ENCODE assay signal across 19 mouse cellular contexts in the genomic region with DNA sequence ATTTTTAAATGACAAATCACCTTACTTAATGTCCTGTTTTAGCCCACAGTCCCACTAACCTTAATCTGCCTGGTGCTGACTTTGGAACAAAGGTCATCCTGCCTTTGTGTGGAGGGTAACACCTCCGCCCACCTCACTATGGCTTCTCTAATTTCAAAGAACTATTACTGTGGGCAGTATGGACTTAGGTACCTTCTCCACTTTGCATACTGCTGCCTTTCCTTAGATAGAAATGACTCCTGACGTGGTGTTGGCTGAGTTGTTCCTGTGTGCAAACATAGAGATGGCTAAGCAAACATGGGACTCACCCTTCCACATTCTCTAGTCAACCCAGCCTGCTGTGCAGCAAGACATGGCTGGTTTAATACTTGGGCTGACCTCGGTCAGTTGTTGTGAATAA. TPM values are rescaled to one million over a fixed set of nuclear protein-coding genes. Genes with fewer than 3 reads are reported as not detected.
DNase-seq lines count a peak whose midpoint lies in the region; ATAC-seq and TF ChIP-seq lines count a peak whose summit lies in the region.
"Had no signal": no experiment of that assay in that cellular context is flagged by ENCODE, and none has a peak within 500 bp of the region (broad histone marks: within the 10 kb centered on the region; RNA-seq: fewer than 3 reads in every experiment).

No protein-coding gene starts in this region.

- peaks cover 20% of the 10 kb centered on the region for H3K36me3 ChIP-seq in liver, embryonic 13.5 days
- H3K36me3 ChIP-seq in stomach, postnatal 0 days (ENCODE audit: control insufficient read depth, insufficient read depth, low read length) = peaks cover 4% of the 10 kb centered on the region; the same call in 1 of the 2 replicates
- peaks cover 22% of the 10 kb centered on the region for H3K36me3 ChIP-seq in kidney, embryonic 16.5 days (ENCODE audit: insufficient read depth, low read length)

- WGBS in lung, adult 2 months = 63% methylated on average over 3 of the region's 3 CpGs
- 69% methylated on average over 3 of the region's 3 CpGs for WGBS in liver, embryonic 13.5 days (ENCODE audit: insufficient replicate concordance)
- 57% methylated on average over 3 of the region's 3 CpGs for WGBS in stomach, postnatal 0 days
- WGBS in kidney, embryonic 16.5 days = 73% methylated on average over 3 of the region's 3 CpGs

- H3K4me3 ChIP-seq in lung, adult 2 months (replicated peaks; ENCODE audit: extremely low read depth, low read depth, low read length) = no peak overlapping the region
- H3K4me3 ChIP-seq in liver, embryonic 13.5 days (replicated peaks) = no peak overlapping the region
- no peak overlapping the region for H3K4me3 ChIP-seq in stomach, postnatal 0 days (ENCODE audit: low read depth, low read length)
- no peak overlapping the region for H3K4me3 ChIP-seq in kidney, embryonic 16.5 days (ENCODE audit: low read length)
- H3K4me3 ChIP-seq: forebrain, embryonic 12.5 days; heart, embryonic 12.5 days; limb, embryonic 13.5 days had no signal

- no peaks in the 10 kb centered on the region for H3K27me3 ChIP-seq in liver, embryonic 13.5 days
- H3K27me3 ChIP-seq in stomach, postnatal 0 days (ENCODE audit: control insufficient read depth, insufficient read depth, low read length) = no peaks in the 10 kb centered on the region
- no peaks in the 10 kb centered on the region for H3K27me3 ChIP-seq in kidney, embryonic 16.5 days (ENCODE audit: insufficient read depth, low read length)
- H3K27me3 ChIP-seq: forebrain, embryonic 12.5 days; heart, embryonic 12.5 days; limb, embryonic 13.5 days had no signal

- TF ChIP-seq POLR2A in lung, adult 2 months (IDR thresholded peaks at IDR 0.05; ENCODE audit: borderline replicate concordance, extremely low read depth, low read depth, low read length) = no peak

- no peak for TF ChIP-seq EP300 in stomach, postnatal 0 days (optimal IDR thresholded peaks at IDR 0.05)

- H3K4me1 ChIP-seq in lung, adult 2 months (ENCODE audit: control insufficient read depth, insufficient read depth, low read length) = peaks cover 3% of the 10 kb centered on the region
- H3K4me1 ChIP-seq in liver, embryonic 13.5 days (replicated peaks) = peaks cover 36% of the 10 kb centered on the region
- peaks cover 5% of the 10 kb centered on the region for H3K4me1 ChIP-seq in stomach, postnatal 0 days (replicated peaks; ENCODE audit: control insufficient read depth, insufficient read depth)
- H3K4me1 ChIP-seq in kidney, embryonic 16.5 days (ENCODE audit: insufficient read depth, low read length) = peaks cover 11% of the 10 kb centered on the region

- no peak for ATAC-seq in liver, embryonic 13.5 days (ENCODE audit: low read depth)
- ATAC-seq in stomach, postnatal 0 days (ENCODE audit: low FRiP score, low TSS enrichment) = peak; percentile 40
- ATAC-seq in kidney, embryonic 16.5 days (ENCODE audit: low FRiP score, low TSS enrichment) = no peak
- ATAC-seq: hindbrain, postnatal 0 days had no signal

- TF ChIP-seq CTCF in lung, adult 2 months (IDR thresholded peaks at IDR 0.05; ENCODE audit: insufficient read depth, low read length) = no peak
- TF ChIP-seq CTCF in stomach, postnatal 0 days (IDR thresholded peaks at IDR 0.05; ENCODE audit: low read depth) = no peak

- no peak overlapping the region for H3K9ac ChIP-seq in liver, embryonic 13.5 days
- no peak overlapping the region for H3K9ac ChIP-seq in stomach, postnatal 0 days (ENCODE audit: low read length)
- no peak overlapping the region for H3K9ac ChIP-seq in kidney, embryonic 16.5 days (replicated peaks; ENCODE audit: low read length)
- H3K9ac ChIP-seq: forebrain, embryonic 12.5 days; heart, embryonic 12.5 days; limb, embryonic 13.5 days had no signal

- H3K27ac ChIP-seq in liver, embryonic 13.5 days = peak overlapping the region; percentile 31; the same call in 1 of the 2 replicates
- H3K27ac ChIP-seq in stomach, postnatal 0 days (replicated peaks) = peak overlapping the region; percentile 61
- no peak overlapping the region for H3K27ac ChIP-seq in kidney, embryonic 16.5 days (ENCODE audit: low read length)
- H3K27ac ChIP-seq: forebrain, embryonic 12.5 days; hindbrain, postnatal 0 days; limb, embryonic 13.5 days had no signal

- H3K4me2 ChIP-seq in liver, embryonic 13.5 days = no peak overlapping the region
- no peak overlapping the region for H3K4me2 ChIP-seq in stomach, postnatal 0 days (replicated peaks; ENCODE audit: low read depth)
- no peak overlapping the region for H3K4me2 ChIP-seq in kidney, embryonic 16.5 days (replicated peaks; ENCODE audit: low read depth, low read length)
- H3K4me2 ChIP-seq: forebrain, embryonic 12.5 days; heart, embryonic 12.5 days; limb, embryonic 13.5 days had no signal

- DNase-seq in lung, adult 18-20 months = peak; percentile 49 to 69
- DNase-seq in lung, adult 2 months = no peak
- DNase-seq in liver, embryonic 13.5 days = no peak
- peak; percentile 25 for DNase-seq in lung, postnatal 10 days
- DNase-seq in stomach, postnatal 0 days (ENCODE audit: low spot score) = peak; percentile 72
- DNase-seq in natural killer cell, adult 2 months (ENCODE audit: low spot score in 2 of 2) = no peak
- no peak for DNase-seq in ovary, postnatal 10 days (ENCODE audit: low spot score)
- DNase-seq: B cell, adult 2 months; cerebellum, adult 9-11 months; gastrocnemius, postnatal 36 days; kidney, adult 9 months; kidney, postnatal 4 days; midbrain, embryonic 14.5 days; thymus, postnatal 4 days had no signal

- H3K9me3 ChIP-seq in liver, embryonic 13.5 days (replicated peaks) = no peaks in the 10 kb centered on the region
- no peaks in the 10 kb centered on the region for H3K9me3 ChIP-seq in stomach, postnatal 0 days (ENCODE audit: control insufficient read depth, low read length)
- H3K9me3 ChIP-seq in kidney, embryonic 16.5 days (ENCODE audit: low read length) = no peaks in the 10 kb centered on the region
- H3K9me3 ChIP-seq: forebrain, embryonic 12.5 days; heart, embryonic 12.5 days; limb, embryonic 13.5 days had no signal

RNA-seq across cellular contexts. Expression of gene Rhoa, which starts 4.1 kb away (rescaled TPM):
- polyA plus RNA-seq in lung, adult 2 months (2012; rRNA removed) = 167 and 313 TPM in 2 replicates
- polyA plus RNA-seq in liver, embryonic 13.5 days (2015; fragmentation: Nextera tagmentation; extraction: Ambion mirVana) = 235 and 296 TPM in 2 replicates
- polyA plus RNA-seq in stomach, postnatal 0 days (2015; fragmentation: Nextera tagmentation; extraction: Ambion mirVana) = 363 and 370 TPM in 2 replicates
- polyA plus RNA-seq in kidney, embryonic 16.5 days (2015; fragmentation: Nextera tagmentation; extraction: Ambion mirVana) = 495 and 508 TPM in 2 replicates

RNA-seq across cellular contexts. Expression of gene Tcta, which starts 4.1 kb away (rescaled TPM):
- 64.1 and 75.8 TPM in 2 replicates for polyA plus RNA-seq in lung, adult 2 months (2012; rRNA removed)
- 12.7 TPM in 2 replicates for polyA plus RNA-seq in liver, embryonic 13.5 days (2015; fragmentation: Nextera tagmentation; extraction: Ambion mirVana)
- 58.2 and 61.4 TPM in 2 replicates for polyA plus RNA-seq in stomach, postnatal 0 days (2015; fragmentation: Nextera tagmentation; extraction: Ambion mirVana)
- polyA plus RNA-seq in kidney, embryonic 16.5 days (2015; fragmentation: Nextera tagmentation; extraction: Ambion mirVana) = 34.9 and 38.9 TPM in 2 replicates

RNA-seq across cellular contexts. Expression of gene Amt, which starts 5.2 kb away (rescaled TPM):
- polyA plus RNA-seq in lung, adult 2 months (2012; rRNA removed) = 7.0 and 13.3 TPM in 2 replicates
- 14.0 and 14.1 TPM in 2 replicates for polyA plus RNA-seq in liver, embryonic 13.5 days (2015; fragmentation: Nextera tagmentation; extraction: Ambion mirVana)
- 10.5 and 11.6 TPM in 2 replicates for polyA plus RNA-seq in stomach, postnatal 0 days (2015; fragmentation: Nextera tagmentation; extraction: Ambion mirVana)
- polyA plus RNA-seq in kidney, embryonic 16.5 days (2015; fragmentation: Nextera tagmentation; extraction: Ambion mirVana) = 40.8 and 43.7 TPM in 2 replicates

RNA-seq across cellular contexts. Expression of gene Nicn1, which starts 11.6 kb away (rescaled TPM):
- 15.1 and 21.4 TPM in 2 replicates for polyA plus RNA-seq in lung, adult 2 months (2012; rRNA removed)
- polyA plus RNA-seq in liver, embryonic 13.5 days (2015; fragmentation: Nextera tagmentation; extraction: Ambion mirVana) = 4.7 and 5.6 TPM in 2 replicates
- polyA plus RNA-seq in stomach, postnatal 0 days (2015; fragmentation: Nextera tagmentation; extraction: Ambion mirVana) = 17.3 and 20.3 TPM in 2 replicates
- polyA plus RNA-seq in kidney, embryonic 16.5 days (2015; fragmentation: Nextera tagmentation; extraction: Ambion mirVana) = 37.2 and 45.5 TPM in 2 replicates

RNA-seq across cellular contexts. Expression of gene Gpx1, which starts 36.9 kb away (rescaled TPM):
- 1,012 and 1,202 TPM in 2 replicates for polyA plus RNA-seq in lung, adult 2 months (2012; rRNA removed)
- polyA plus RNA-seq in liver, embryonic 13.5 days (2015; fragmentation: Nextera tagmentation; extraction: Ambion mirVana) = 6,829 and 6,884 TPM in 2 replicates
- polyA plus RNA-seq in stomach, postnatal 0 days (2015; fragmentation: Nextera tagmentation; extraction: Ambion mirVana) = 1,072 and 1,116 TPM in 2 replicates
- 686 and 695 TPM in 2 replicates for polyA plus RNA-seq in kidney, embryonic 16.5 days (2015; fragmentation: Nextera tagmentation; extraction: Ambion mirVana)

Comparison
In these comparisons a context has a peak if more than half of its experiments do, and no peak if none do; other contexts are left out.
1. DNase-seq: peak in lung, adult 18-20 months (2 of 2), lung, postnatal 10 days (single experiment) and stomach, postnatal 0 days (single experiment); none in lung, adult 2 months (single experiment), liver, embryonic 13.5 days (single experiment), natural killer cell, adult 2 months (0 of 2) and ovary, postnatal 10 days (single experiment).